Mouse (Mus musculus): ENCODE results near the gene Chst4. TPM values are rescaled to one million over a fixed set of nuclear protein-coding genes. Genes with fewer than 3 reads are reported as not detected.

The Chst4 gene
- total RNA-seq, 1 experiment from 2014 or later = not detected

DNA sequence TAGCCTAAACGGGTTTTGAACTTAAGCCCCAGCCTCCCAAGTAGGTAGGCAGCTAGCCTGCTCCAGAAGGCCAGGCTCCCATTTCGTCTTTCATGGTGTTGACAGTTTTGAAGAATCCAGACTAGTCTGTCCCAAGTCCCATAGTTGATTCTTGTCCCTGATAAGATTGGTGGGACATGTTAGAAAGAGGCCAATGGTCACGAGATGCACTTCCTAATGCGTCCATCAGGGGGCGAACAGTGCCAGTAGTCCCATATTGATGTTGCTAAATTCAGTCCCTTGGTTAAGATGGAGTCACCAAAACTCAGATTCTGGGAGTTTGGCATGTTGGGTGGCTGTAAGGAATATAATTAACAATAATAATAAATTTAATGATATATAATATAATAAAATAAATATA lies 28.7 kb downstream of the Chst4 start:
- ATAC-seq (replicated peaks in 1 of 2; ENCODE audit: insufficient read depth in 1 of 2, low FRiP score in 2 of 2, low TSS enrichment in 1 of 2, low read depth in 1 of 2, poor library complexity in 2 of 2, severe bottlenecking in 2 of 2) = 0 out of 4 replicates have a peak, but pooled peaks of 1 of the 2 experiments have one; percentile 54

DNA sequence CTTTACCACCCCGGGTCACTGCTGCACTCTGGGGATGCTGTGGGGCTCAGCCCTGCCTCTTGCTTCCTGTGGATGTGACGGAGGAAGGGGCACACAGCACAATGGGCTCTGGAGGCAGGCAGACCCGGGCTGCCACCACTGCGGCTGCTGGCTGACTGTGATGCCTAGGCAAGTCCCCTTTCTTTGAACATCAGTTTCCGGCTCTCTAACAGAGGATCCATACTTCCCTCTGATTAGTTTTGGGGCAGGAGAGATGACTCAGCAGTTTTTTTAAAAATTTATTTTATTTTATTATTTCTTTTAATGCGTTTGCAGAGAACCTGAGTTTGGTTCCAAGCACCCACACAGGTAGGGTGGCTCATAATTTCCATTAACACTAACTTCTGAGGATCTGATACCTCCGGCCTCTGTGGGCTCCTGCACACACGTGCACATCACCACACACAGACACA lies 30.5 kb downstream of the Chst4 start:
- peak; percentile 66 to 67; a peak in 3 of 4 replicates for ATAC-seq (replicated peaks in 1 of 2; ENCODE audit: insufficient read depth in 1 of 2, low FRiP score in 2 of 2, low TSS enrichment in 1 of 2, low read depth in 1 of 2, poor library complexity in 2 of 2, severe bottlenecking in 2 of 2)

DNA sequence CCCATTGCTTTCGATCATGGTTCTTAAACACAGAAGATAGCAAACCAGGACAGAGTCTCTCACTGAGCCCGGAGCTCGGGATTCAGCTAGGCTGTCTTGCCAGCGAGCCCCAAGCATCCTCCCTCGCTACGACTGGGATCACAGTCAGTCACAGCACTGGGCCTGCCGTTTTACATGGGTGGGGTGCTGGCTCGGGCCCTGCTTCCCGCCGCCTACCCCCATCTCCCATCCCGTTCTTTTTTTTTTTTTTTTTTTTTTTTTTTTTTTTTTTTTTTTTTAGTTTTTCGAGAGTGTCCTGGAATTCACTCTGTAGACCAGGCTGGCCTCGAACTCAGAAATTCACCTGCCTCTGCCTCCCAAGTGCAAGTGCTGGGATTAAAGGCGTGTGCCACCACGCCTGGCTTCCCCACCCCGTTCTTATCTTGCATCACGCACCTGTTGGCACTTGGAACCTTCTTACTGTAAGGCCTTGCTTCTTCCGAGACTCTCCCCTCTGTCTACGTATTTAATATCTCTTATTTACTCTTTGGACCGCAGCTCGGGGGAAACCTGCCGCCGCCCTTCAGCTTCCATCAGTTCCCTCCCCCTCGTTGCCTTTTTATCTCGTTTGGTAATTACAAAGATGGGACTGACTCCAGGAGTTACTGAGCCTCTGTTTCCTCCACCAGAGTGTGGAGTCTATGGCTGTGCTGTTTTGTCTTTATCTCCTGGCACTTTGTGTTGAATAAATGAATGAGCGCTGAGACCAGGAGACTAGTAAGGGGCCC lies 31.1 kb downstream of the Chst4 start:
- 0 out of 4 replicates have a peak, but pooled peaks of 1 of the 2 experiments have one; percentile 12 for ATAC-seq (replicated peaks in 1 of 2; ENCODE audit: insufficient read depth in 1 of 2, low FRiP score in 2 of 2, low TSS enrichment in 1 of 2, low read depth in 1 of 2, poor library complexity in 2 of 2, severe bottlenecking in 2 of 2)

DNA sequence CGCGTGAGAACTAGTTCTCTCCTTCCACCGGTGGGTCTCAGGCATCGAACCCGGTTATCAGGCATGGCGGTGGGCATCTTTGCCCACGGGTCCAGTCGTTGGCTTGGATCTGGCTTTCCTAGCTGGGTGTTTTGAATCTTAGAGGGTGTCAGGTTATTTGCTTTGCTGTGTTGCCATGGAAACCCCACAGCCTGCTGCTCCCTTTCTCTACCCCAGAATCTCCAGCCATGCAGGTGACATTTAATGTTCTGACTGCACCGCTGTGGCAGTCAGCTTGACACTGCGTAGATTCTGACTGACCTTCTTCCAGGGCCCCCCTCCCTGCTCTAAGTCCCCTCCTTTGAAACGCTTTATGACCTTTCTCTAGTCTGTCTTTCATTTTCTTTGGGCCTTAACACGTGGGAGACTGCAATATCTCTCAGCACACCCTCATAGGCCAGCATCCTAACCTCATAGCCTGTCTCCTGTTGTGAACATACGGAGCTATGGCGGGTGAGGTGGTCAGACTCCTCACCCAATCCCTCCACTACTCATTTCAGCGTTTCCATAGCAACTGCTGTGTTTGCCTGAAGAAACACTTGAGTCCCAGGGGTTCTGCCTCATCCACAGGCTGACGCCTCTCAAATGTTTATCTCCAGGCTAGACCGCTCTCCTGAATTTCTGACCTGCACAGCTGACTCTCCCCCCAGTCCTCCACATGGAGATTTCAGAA lies 33.1 kb downstream of the Chst4 start:
- no peak for ATAC-seq (replicated peaks in 1 of 2; ENCODE audit: insufficient read depth in 1 of 2, low FRiP score in 2 of 2, low TSS enrichment in 1 of 2, low read depth in 1 of 2, poor library complexity in 2 of 2, severe bottlenecking in 2 of 2)

DNA sequence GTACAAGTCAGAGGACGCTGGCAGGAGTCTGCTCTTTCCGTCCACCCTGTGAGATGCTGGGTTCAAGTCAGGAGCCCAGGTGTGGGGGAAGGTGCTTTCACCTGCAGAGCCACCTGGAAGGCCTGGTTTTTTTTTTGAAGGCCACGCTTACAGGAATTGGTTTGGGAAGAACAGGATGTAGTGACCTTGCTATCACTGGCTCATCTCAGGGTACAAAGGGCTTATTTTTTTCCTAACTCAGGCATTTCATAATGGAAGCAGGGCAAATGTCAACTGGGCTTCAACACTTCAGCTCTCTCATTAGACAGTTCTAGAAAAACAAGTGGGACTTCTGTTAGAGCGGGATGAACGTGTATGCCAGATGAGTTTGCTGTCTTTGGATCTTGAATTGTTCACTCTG lies 35.2 kb downstream of the Chst4 start:
- no peak for ATAC-seq (replicated peaks in 1 of 2; ENCODE audit: insufficient read depth in 1 of 2, low FRiP score in 2 of 2, low TSS enrichment in 1 of 2, low read depth in 1 of 2, poor library complexity in 2 of 2, severe bottlenecking in 2 of 2)

DNA sequence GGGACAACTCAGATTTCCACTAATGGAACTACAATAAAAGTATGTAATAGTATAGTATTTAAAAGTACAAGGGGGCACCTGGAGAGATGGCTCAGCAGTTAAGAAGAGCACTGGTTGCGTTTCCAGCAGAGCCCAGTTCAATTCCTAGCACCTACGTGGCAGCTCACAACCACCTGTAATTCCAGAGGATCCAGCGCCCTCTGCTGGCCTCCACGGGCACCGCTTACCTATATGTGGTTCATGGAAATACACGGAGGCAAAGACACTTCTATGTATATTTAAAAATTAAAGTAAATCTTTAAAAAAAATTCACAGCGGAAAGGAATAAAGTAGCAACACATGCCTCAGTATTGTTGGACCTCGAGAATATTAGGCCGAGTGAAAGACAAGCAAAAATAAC lies 36.6 kb downstream of the Chst4 start:
- no peak for ATAC-seq (replicated peaks in 1 of 2; ENCODE audit: insufficient read depth in 1 of 2, low FRiP score in 2 of 2, low TSS enrichment in 1 of 2, low read depth in 1 of 2, poor library complexity in 2 of 2, severe bottlenecking in 2 of 2)

DNA sequence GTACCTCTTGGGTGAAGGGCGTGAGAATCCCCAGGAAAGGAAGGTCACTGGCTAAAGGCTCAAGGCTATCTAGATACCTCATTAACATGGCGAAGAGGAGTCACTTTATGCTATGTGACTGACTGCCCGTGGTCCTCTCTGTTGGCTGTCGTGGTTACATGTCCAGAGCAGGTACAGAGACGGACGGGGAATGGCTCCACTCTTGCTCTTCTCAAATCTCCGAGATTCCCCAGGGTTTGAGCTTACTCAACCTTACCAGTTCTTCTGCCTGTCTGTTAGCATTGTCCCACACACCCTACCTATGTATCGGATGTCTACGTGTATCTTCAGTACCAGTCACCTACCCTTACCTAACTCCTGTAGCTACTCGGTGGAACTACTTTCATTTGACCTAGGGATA lies 39.6 kb downstream of the Chst4 start:
- ATAC-seq (replicated peaks in 1 of 2; ENCODE audit: insufficient read depth in 1 of 2, low FRiP score in 2 of 2, low TSS enrichment in 1 of 2, low read depth in 1 of 2, poor library complexity in 2 of 2, severe bottlenecking in 2 of 2) = no peak

DNA sequence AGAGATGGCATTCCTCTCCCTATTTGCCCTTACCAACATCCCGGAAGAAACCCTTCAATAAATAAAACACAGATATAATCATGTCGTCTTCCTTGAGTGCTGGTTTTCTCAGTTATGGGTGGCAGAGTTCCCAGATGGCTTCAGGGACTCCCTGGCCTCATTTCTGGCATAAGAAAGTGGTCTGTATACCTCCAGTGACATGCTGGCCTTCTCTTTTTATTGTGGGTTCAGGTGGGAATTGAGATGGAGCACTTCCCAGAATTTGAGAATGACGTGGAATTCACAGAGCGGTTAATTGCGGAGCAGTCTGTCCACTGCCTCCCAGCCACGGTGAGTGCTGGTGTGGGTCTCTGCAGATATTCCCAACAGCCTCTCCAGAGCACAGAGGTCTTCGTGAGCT lies 41.5 kb downstream of the Chst4 start:
- no peak for ATAC-seq (replicated peaks in 1 of 2; ENCODE audit: insufficient read depth in 1 of 2, low FRiP score in 2 of 2, low TSS enrichment in 1 of 2, low read depth in 1 of 2, poor library complexity in 2 of 2, severe bottlenecking in 2 of 2)

DNA sequence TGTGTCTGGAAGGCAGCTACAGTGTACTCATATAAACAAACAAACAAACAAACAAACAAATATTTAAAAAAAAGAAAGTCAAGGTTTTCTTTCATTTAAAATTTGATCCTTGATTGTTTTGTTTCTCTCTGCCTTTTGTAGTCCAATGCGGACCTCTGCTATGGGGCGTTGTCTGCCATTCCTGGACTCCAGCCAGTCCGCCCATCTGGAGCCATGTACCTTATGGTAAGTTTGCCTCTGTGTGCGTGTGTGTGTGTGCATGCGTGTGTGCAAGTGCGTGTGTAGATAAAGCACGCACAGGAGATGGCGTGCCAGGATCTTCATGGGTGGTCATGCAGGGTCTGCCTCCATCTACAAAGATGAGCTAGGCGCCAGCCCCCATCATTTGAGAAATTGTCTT lies 42.2 kb downstream of the Chst4 start:
- ATAC-seq (replicated peaks in 1 of 2; ENCODE audit: insufficient read depth in 1 of 2, low FRiP score in 2 of 2, low TSS enrichment in 1 of 2, low read depth in 1 of 2, poor library complexity in 2 of 2, severe bottlenecking in 2 of 2) = no peak

DNA sequence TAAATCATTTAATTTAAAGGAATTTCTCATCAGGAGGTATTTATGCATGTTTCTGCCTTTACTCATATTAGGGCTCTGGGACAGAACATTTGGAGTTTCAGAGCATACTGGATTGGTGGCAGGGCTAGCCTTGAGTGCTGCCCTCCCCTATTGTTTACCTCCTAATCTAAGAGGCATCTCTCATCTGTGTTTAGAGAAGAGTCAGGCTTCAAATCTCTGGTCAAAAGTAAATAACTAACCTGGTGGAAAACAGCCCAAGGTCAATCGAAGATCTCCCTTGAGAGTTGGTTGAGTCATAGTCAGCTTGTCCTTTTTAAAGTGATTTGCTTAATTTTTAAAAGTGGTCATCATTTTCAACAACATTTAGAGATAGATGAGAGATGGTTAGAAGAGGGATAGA lies 46.6 kb downstream of the Chst4 start:
- no peak for ATAC-seq (replicated peaks in 1 of 2; ENCODE audit: insufficient read depth in 1 of 2, low FRiP score in 2 of 2, low TSS enrichment in 1 of 2, low read depth in 1 of 2, poor library complexity in 2 of 2, severe bottlenecking in 2 of 2)

DNA sequence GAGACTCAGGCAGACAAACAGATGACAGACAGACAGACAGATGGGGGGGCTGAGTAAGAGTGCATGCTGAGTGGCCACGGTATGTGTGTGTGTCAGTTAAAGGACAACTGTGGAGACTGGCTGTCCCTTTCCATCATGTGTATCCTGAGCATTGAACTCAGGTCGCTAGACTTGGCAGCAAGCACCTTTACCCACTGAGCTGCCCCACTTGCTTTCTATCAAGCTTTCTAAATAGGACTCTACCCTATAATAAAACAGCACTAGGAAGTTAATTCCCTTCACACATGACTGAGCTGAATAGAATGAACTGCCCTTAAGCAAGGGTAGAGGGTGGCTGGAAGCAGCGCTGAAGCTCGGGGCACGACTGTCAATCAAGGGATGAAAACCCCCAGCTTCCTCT lies 47.4 kb downstream of the Chst4 start:
- ATAC-seq (replicated peaks in 1 of 2; ENCODE audit: insufficient read depth in 1 of 2, low FRiP score in 2 of 2, low TSS enrichment in 1 of 2, low read depth in 1 of 2, poor library complexity in 2 of 2, severe bottlenecking in 2 of 2) = no peak

DNA sequence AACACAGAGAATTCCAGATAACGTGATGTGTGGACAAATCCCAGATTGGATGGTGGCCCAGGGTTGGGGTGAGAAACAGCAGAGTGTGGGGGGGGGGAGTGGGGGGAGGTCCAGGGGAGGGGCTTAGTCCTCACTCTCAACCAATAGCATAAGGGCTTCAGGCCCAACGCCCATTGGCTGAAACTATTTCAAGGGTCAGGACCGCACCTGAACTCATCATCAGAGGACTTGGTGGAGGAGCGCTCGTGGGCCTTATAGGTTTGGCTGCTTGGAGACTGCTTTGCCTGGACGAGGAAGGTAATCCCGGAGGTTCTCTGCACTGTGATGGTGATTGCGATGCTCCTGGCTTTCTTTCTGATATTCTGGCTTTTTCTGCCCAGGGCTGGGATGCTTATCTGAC lies 49.3 kb downstream of the Chst4 start, which contains the start of gene Tat:
Tat (plus strand) TSS at position 214 of the 400 bp plus-strand sequence.
- no peak for ATAC-seq (replicated peaks in 1 of 2; ENCODE audit: insufficient read depth in 1 of 2, low FRiP score in 2 of 2, low TSS enrichment in 1 of 2, low read depth in 1 of 2, poor library complexity in 2 of 2, severe bottlenecking in 2 of 2)

DNA sequence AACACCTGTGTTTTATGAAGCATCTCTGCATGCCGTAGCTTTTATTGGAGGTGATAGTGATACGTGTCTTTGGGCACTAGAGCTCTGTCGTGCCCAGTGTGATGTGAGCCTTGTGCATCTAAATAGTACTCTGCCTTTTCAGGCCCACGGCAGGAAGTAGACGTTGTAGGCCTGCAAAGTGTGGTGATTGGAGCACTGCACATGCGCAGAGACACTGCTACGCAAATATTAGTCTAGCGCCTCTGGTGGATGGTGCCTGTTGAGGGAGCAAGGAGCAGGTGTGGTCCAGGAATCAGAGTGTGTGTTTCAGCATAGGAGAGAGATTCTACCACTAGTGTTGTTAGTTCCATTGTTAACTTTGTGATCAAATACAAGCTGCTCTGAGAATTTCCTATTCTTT lies 50.4 kb downstream of the Chst4 start:
- no peak for ATAC-seq (replicated peaks in 1 of 2; ENCODE audit: insufficient read depth in 1 of 2, low FRiP score in 2 of 2, low TSS enrichment in 1 of 2, low read depth in 1 of 2, poor library complexity in 2 of 2, severe bottlenecking in 2 of 2)

DNA sequence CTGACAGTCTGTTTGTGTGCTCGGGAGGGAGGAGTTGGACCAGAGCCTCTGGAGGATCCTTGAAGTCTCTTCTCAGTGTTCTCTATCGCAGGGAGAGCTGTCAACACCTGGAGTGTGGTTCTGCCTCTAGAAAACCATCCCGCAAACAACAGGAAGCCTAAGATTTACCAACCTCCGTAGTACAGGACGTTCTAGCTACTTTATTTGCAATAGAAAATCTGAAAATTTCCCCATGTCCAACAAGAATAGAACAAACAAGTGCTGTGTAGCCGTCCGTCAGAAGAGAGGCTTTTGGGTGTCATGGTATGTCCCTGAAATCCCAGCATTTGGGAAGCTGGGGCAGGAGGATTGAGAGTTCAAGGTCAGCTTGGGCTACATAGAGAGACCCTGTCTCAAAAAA lies 51.8 kb downstream of the Chst4 start:
- ATAC-seq (replicated peaks in 1 of 2; ENCODE audit: insufficient read depth in 1 of 2, low FRiP score in 2 of 2, low TSS enrichment in 1 of 2, low read depth in 1 of 2, poor library complexity in 2 of 2, severe bottlenecking in 2 of 2) = no peak

DNA sequence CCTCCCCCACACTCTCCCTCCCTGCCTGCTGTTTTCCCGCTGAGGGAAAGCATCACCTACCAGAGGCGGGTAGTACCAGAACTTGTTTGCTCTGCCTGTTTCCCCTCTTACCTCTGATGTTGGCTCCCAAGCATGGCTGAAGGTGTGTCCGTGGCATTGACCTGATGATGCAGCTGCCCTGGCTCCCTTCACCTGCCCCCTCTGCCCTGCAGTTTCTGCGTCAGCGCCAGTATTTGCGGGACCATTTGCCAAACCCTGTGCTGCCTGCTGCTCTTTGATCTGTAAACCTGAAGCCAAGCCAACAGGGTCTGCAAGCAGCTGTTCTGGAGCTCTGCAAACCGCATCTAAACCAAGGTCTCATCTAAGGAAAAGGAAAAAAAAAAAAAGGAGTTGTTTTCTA lies 53.2 kb downstream of the Chst4 start:
- no peak for ATAC-seq (replicated peaks in 1 of 2; ENCODE audit: insufficient read depth in 1 of 2, low FRiP score in 2 of 2, low TSS enrichment in 1 of 2, low read depth in 1 of 2, poor library complexity in 2 of 2, severe bottlenecking in 2 of 2)

DNA sequence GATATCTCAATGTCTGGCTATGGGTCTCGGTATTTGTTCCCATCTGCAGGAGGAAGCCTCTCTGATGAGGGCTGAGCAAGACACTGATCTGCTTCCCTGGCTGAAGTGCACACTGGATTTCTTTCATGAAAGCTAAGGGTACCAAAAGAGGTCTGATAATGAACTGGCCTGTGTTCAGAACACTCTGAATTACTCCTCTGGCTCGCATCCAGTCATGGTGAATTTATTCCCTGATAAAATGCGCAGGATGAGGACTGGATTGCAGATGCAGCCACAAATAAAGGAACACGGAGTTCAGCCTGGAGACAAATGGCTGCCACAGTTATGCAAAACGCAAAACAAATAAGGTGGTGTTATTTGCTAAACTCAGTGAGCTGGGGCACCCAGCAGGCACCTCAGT lies 55.6 kb downstream of the Chst4 start:
- no peak for ATAC-seq (replicated peaks in 1 of 2; ENCODE audit: insufficient read depth in 1 of 2, low FRiP score in 2 of 2, low TSS enrichment in 1 of 2, low read depth in 1 of 2, poor library complexity in 2 of 2, severe bottlenecking in 2 of 2)

DNA sequence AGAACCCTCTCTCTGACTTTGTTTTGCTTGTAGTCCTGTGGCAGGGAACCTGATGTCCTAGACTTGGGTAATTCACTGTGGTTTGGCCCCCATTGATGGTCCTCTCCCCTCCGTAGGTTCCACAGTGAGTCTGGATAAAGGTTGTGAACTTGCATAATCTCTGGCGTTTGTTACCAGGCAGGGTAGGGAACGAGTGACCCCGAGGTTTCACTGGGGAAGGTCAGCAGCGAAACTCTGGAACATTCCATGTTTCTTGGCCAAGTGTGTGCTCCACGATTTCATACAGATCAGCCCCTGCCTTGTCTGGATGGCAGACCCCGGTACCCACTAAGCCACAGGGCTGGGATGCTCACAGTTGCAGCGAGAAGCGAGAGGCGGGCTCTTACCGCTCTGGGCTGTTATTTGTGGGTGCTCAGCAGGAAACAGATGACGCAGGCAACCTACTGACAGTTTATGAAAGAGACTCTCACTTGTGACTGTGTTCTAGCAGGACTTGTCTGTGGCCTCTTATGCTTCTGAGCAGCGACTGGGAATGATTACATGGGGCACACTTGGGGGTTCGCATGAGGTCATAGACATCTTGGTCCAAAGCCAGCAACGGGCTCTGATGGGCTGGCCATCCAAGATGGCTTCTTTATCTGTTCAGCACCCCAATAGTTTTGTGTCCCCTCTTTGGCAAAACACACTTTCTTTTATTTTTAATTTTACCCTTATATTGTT lies 57.0 kb downstream of the Chst4 start:
- 0 out of 4 replicates have a peak, but pooled peaks of 1 of the 2 experiments have one; percentile 21 for ATAC-seq (replicated peaks in 1 of 2; ENCODE audit: insufficient read depth in 1 of 2, low FRiP score in 2 of 2, low TSS enrichment in 1 of 2, low read depth in 1 of 2, poor library complexity in 2 of 2, severe bottlenecking in 2 of 2)

DNA sequence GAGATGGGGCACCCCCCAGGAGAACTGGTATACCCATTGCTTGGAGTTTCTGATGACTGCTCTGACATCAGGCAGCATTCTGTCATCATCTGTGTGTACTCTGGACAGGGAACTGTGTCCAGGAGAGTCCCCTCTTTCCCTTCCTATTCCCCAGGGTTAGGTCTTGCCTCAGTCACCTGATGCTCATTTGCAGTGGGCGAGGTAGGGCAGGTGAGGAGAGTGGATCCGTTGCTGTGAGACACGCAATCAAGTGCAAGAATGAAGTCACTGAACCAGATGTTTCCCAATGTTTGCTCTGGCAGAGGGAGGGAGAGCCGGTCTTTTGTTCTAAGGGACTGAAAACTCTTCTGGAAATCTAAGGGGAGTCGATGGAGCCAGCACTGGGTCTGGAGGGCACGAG lies 60.2 kb downstream of the Chst4 start:
- no peak for ATAC-seq (replicated peaks in 1 of 2; ENCODE audit: insufficient read depth in 1 of 2, low FRiP score in 2 of 2, low TSS enrichment in 1 of 2, low read depth in 1 of 2, poor library complexity in 2 of 2, severe bottlenecking in 2 of 2)

All from hematopoietic stem cell, adult 5-6 weeks (primary cell).